Mouse (Mus musculus): ENCODE measurements at regions not wholly inside any gene's neighbourhood (a gene's known extent, or its start where the extent isn't known, plus 50 kb on each side); places are given as distances from the start of the nearest gene placed in this dataset.
A peak's percentile ranks its signal among the peaks of the same experiment; 100 is the strongest.

- peak; percentile 13 for DNase-seq (ENCODE audit: low spot score)
Observed at GRCm38 (mm10) chr2:160421216-160421911, 54.5 kb upstream of the Mafb start.

GRCm38 (mm10) chr2:160424491-160424890, 57.6 kb upstream of the Mafb start:
- no peak for DNase-seq (ENCODE audit: low spot score)

GRCm38 (mm10) chr2:160427431-160427830, 60.6 kb upstream of the Mafb start:
- no peak for DNase-seq (ENCODE audit: low spot score)

DNA sequence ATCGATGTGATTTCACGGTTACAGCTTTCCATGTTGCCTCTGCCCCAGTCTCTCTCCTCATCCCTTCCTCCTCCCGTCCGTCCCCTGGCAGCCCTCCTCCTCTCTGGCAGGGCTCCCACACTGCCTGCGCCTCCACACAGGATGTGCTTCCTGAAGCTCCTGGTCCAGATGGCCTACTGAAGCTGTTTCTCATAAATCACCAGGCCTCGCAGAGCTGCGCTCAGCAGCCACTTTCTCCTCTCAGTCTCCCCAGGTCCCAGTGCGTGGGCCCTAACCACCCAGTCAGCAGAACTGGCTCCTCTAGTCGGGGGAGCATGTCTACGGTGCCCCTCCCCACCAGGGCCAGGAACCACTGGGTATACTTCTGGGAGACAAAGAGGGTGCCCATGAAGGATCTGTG, 66.4 kb upstream of the Mafb start:
- DNase-seq (ENCODE audit: low spot score): peak; percentile 27

DNA sequence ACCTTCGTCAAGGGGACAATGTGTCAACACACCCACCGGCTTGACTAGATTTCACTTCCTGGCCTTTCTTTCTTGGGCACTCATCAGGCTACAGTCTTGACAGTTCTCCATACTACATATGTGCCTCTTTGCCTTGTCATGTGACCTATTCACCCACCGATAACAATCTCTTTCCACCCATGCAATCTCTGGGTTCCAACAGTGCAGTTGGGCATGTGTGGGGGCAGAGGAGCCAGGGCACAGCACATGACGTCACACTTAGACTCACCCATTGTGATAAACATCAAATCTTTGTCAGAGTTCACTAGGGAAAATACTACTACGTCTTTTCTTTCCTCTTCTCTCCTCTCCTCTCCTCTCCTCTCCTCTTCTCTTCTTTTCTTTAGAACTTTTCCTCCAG, 67.8 kb upstream of the Mafb start:
- DNase-seq (ENCODE audit: low spot score): no peak

- no peak for DNase-seq (ENCODE audit: low spot score)
Observed at GRCm38 (mm10) chr2:160435622-160436021, 68.8 kb upstream of the Mafb start.

- DNase-seq (ENCODE audit: low spot score): no peak
Observed at GRCm38 (mm10) chr2:160439028-160439427, 72.2 kb upstream of the Mafb start.

DNA sequence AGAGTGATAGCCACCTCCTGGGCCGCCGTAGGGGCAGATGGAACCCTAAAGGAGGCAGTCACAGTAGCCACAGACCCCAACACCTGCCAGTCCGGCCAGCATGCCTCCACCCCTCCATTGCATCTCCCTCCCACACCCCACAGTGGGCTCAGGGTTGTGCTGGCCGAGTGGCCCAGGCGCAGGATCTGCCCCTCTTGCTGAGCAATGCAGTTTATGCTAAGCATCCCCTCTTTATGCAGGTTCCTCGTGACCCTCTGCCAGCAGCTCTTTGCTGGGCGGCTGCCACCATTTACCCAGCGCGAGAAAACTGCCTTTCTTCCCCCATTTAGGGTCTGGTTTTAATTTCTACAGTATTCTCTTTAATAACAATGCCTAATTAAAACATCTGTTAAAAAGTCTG, 73.4 kb upstream of the Mafb start:
- DNase-seq (ENCODE audit: low spot score): no peak

GRCm38 (mm10) chr2:160451057-160451456, 84.2 kb upstream of the Mafb start:
- no peak for DNase-seq (ENCODE audit: low spot score)

DNA sequence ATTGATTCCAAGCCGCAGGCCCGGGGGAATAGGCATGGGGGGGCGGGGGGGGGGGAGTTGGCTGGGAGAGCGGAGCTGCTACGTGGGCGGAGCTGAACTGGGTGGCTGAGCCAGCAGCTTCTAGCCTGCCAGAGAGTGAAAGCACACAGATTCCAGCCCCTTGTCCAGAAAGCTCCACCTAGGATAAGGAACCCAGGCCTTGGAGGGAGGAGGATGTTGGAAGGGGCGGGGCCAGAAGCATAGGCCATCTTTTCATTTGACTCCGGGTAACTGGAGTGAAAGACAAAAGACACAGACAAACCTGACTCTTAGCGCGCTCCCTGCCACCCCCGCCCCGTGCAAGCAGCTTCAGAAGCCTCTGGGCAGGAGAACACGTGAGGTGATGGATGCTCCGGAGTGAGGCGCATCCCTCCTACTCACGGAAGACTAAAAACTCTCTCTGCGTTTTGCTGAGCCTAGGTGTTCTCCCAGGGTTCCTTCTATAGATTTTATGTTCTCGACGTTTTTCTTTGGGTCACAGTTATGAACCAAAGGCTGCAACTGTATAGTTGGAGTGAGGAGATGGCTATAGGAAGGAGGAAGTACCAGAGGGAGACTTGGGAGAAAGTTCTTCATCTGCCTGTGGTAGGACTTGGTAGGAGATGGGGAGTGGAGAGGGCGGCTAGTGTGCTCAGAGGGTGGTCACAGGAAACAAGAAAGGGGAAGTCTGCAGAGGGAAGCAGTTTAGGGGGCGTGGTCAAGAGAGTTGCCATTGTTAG, 84.8 kb upstream of the Mafb start:
- DNase-seq (ENCODE audit: low spot score): peak; percentile 92

GRCm38 (mm10) chr2:160452239-160452530, 85.3 kb upstream of the Mafb start:
- DNase-seq (ENCODE audit: low spot score): no peak

DNA sequence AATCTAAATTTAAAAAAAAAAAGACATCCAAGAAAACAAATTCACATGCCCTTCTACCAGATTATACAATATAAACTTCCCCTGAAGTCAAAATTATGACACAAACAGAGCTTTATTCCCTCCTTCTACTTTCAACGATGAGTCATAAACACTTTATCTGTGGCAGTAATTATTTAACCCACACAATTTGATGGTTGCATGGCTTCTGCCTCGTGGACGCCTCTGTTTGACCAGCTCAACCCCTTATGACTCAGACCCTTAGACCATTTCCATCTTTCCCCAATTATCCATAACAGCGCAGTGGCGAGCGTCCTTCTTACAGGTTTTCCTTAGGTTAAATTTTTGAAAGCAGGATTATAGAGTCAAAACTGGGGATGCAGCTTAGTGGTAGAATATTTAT, 85.9 kb upstream of the Mafb start:
- DNase-seq (ENCODE audit: low spot score): no peak

DNA sequence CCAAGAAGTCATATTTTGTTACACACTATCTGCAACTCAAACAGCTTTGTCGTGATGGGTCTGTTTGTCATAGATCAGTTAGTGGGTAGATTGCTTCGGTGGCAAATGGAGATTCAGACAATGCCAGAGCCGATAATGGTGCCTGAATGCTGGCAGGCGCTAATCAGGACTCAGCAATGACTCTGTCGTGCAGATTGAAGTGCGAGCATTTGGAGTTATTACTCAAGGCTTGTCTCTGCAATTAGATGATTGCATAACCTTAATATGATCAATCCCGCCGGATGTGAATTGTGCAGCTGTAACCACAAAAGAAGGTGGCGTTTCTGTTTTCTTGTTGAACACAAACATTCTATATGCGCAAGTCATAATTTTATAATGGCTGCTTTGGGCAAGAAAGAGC, 88.8 kb upstream of the Mafb start:
- no peak for DNase-seq (ENCODE audit: low spot score)

GRCm38 (mm10) chr2:160456681-160457080, 89.8 kb upstream of the Mafb start:
- no peak for DNase-seq (ENCODE audit: low spot score)

DNA sequence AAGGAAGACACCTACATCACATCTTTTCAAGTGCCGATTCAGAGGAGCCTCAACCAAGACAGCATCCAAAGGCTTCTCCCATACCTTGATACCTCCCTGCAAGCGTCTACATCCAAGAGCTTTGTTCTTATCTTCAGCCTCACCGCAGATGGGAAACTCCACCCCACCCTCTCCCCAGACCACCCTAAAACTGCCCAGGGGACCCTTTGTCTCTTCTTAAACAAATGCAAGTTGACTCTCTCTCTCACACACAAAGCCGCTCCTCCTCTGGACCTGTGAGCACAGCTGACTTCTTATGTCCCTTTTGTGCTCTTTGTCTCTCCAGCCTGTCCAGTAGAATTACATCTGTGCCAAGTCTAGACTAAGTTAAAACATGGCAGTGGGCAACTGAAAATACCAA, 104.7 kb upstream of the Mafb start:
- no peak for DNase-seq (ENCODE audit: low spot score)

DNA sequence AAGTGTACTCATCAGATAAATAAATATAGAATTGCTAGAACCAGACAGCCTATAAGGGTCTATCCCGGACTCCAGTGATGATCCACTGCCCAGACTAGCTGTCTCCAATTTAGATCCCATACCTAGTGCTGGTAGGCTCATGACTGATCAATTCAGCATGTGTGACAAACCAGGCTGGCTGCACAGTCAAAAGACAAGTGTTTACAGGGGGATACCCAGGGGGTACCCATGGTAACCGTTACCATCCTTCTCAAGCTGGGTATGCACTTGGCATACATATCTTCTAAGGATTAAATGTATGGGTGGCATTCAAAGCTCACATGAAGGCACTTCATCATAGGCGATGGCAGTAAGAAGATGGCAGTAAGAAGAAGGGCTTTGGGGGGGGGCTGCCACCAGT, 109.3 kb upstream of the Mafb start:
- DNase-seq (ENCODE audit: low spot score): no peak

- DNase-seq (ENCODE audit: low spot score): no peak
Observed at GRCm38 (mm10) chr2:160479240-160479639, 112.4 kb upstream of the Mafb start.

GRCm38 (mm10) chr2:160485097-160485496, 118.2 kb upstream of the Mafb start:
- no peak for DNase-seq (ENCODE audit: low spot score)

DNA sequence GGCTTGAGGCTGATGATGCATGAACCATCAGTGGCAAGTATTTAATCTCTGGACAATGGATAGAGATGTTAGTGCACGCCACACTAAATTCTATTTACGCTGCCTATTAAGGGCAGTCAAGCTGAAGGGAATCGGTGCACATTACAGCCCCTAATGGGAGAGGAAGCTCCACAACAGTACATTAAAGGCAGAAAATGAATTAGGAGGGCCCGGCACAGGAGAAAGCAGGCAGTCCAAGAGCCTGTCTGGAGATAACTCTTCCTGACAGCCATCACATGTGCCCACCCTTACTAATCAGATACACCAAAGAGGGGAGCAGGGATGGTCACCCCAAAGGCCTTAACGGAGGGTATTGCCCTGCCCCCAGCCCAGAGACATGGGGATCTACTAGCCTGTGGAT, 118.7 kb upstream of the Mafb start:
- DNase-seq (ENCODE audit: low spot score): no peak

DNA sequence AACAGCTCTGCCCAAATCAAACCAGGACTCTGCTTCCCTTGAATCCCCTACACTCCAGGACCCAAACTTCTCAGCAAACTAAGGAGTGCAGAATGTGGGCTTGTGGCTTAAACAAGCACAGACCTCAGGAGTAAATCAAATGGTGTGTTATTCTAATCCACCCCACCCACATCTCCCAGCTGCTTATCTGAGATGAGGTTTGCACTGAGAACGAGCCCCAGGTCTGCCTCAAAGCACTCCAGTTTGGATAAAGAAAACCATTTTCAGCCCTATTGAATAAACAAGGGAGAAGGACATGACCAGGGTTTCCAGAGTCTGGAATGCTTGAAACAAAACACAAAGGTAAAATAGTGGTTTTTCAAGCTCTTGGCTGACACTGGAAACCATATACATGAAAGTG, 132.9 kb upstream of the Mafb start:
- no peak for DNase-seq (ENCODE audit: low spot score)

GRCm38 (mm10) chr2:160502901-160503300, 136.0 kb upstream of the Mafb start:
- no peak for DNase-seq (ENCODE audit: low spot score)

GRCm38 (mm10) chr2:160503597-160504393, 136.9 kb upstream of the Mafb start:
- DNase-seq (ENCODE audit: low spot score): peak; percentile 39

DNA sequence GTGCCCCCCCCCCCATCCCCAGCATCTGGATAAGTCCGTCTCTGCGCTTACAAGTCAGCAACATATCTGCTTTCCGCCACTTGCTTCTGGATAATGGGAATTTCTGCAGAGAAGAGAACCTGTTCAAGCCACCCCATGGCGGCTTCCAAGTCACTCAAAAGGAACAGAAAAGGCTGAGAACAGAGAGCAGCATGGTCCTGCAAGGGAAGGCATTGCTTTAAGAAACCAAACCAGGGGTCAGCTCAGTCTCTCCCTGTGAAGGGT, 137.5 kb upstream of the Mafb start:
- DNase-seq (ENCODE audit: low spot score): peak; percentile 13

GRCm38 (mm10) chr2:160507371-160507770, 138.3 kb upstream of the Top1 start:
- no peak for DNase-seq (ENCODE audit: low spot score)
